Mouse (Mus musculus): ENCODE measurements around the gene Mmd2.

The Mmd2 gene

DNA sequence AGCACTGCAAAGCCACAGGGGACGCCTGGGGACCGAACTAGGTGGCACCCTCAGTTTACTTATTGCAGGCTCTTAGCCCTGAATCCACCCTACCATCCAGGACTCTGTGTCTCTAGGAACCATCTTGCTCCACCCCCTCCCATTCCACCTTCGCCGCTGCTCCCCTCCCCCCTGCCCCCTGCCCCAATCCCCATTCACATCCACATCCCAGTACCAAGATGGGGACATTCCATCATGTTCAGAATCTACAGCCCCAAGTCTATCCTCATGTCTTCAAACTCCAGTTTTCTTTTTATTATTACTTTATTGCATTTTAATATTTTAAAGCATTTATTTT is 357 bp upstream of the Mmd2 start:
- DNase-seq (ENCODE audit: extremely low spot score, low spot score) = no peak

DNA sequence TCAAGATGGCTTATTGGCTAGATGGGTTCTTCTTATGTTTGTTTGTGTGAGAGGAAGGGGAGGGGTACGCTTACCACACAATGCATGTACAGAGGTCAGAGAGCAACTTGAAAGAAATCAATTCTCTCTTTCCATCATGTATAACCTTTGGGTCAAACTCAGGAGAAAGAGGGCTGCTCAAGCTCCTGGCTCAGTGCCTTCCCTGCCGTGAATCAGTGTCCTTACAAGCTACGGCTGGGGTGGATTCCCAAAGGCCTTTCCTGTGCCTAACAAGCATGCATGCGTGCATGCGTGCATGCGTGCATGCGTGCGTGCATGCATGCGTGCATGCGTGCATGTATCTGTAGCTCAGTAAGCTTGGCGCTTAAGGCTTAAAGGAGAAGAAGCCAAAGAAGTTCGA is 3.3 kb downstream of the Mmd2 start:
- no peak for DNase-seq (ENCODE audit: extremely low spot score, low spot score)

DNA sequence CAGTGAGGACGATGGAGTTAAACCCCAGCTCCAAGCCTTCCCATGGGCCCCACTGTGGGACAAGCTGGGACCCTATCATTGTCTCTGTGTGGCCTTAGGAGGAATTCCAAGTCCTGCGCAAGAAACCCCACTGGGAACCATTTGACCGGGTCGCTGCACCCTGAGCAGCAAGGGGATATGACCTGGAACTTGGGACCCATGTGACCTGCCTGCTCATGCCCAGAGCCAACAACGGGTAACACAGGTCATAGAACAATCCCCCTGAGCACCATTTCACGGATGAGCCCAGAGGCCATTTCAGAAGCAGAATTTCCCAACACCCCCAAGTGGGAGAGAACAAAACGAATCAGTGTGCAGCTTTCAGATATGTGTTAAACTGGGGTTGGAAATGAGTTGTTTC is 4.2 kb downstream of the Mmd2 start:
- DNase-seq (ENCODE audit: extremely low spot score, low spot score) = no peak

DNA sequence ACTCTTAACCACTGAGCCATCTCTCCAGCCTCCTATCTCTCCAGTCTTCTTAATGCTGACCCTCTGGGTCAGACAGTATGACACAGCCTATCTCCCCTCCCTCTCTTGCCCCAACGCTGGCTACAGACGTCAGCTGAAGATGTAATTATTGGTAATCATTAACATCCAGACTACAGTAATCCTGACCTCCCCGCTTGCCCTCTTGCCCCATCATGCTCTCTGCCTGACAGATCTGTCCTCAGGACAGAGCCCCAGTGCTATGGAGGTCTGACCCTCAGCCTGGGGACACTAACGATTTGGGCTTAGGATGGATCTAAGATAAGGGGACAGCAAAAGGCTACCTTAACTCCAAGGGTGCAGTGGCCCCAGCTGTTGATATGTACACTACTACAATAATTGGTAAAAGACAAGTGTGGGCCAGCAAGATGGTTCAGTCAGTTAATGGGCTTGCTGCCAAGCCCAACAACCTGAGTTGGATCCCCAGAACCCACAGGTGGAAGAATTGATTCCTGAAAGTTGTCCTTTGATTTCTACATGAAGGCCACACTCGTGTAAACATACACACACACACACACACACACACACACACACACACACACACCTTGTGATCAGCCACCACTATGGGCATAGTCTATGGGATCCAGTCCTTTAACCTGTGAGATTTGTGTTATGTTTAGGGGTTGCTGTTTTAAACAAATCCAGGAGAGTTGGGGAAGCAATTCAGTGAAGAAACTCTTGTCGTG is 10.8 kb downstream of the Mmd2 start:
- DNase-seq (ENCODE audit: extremely low spot score, low spot score) = no peak

DNA sequence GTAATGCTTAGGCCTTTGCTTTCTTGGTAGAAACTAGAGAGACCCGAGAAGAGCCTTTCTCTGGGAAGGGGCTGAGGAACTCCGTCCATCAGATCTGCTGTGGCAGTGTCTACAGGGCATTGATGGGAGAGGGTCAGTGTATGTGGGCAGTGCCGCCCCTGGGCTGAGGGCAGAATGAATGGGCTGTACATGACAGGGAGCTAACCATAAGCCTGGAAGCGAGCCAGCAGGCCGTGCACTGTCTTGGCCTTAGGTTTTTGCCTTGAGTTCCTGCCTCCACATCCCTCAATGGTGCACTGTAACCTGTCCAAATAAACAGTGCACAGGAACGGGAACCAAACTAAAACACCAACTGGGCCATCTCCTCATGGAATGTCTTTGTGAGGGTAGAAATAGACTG is 11.9 kb downstream of the Mmd2 start:
- DNase-seq (ENCODE audit: extremely low spot score, low spot score) = no peak

DNA sequence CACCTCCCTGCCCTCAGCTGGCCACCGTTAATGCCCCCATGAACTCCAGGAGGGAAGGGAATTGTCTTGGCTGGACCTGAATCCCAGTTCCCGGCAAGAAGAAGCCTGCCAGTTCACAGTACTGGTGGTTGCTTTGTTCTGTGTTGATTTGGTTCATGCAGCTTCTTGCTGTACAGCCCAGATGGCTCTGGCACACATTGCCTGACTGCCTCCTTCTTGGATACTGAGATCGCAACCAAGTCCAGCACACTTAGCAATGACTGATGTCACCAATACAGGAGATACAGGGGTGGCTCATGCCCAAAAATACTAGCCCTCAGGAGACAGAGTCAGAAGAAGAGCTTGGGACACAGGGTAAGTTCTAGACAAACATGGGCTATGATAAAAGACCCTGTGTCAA is 12.9 kb downstream of the Mmd2 start:
- DNase-seq (ENCODE audit: extremely low spot score, low spot score) = no peak

DNA sequence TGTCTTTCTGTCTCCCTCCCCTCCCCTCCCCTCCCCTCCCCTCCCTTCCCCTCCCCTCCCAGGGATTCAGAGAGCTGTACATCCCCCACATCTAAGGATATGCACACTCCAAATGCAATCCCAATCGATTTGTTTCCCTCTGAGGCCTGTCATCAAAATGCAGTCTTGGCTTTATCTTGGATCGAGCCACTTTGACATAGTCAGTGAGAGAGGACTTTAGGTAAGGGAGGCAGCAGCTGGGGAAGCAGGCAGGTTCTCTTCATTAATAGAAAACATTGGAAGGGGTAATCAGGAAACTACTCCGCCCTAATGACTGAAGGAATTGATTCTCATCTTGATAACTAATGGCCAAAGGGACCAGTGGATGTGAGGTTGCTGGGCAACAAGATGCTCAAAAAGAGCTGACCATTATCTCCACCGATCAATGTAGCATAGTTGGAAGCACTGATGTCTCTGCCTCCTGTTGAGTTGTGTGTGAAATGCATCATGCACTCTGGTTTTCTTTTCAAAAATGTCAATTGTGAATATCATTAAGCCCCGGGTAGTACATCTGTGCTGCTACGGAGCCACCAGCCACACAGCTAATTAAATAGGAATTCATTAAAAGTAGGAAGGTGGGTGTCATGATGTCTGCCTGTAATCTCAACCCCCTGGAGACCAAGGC is 17.5 kb downstream of the Mmd2 start:
- DNase-seq (ENCODE audit: extremely low spot score, low spot score) = no peak

DNA sequence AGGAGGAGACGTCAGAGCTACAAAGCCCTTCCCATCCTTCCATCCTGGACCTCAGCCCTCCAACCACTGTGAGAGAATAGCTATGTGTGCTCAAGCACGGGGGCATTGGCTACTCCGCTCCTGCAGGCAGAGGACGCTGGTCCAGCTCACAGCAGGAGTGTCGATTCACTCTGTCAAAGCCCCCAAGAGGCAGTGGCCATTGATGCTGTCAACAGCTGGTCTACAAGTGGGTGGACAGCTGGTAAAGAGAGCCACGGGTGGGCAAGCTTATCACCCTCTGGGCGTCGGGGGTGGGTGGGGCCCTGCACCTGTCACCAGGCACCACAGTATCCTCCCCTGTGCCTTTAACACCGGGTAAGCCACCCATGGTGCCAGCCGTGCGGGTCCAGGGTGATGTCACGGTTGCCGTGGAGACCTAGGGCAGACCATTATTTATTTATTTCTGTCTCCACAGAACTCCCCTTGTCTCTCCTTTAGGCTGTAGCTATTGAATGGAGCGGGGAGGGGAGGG is 24.9 kb downstream of the Mmd2 start:
- DNase-seq (ENCODE audit: extremely low spot score, low spot score) = no peak

DNA sequence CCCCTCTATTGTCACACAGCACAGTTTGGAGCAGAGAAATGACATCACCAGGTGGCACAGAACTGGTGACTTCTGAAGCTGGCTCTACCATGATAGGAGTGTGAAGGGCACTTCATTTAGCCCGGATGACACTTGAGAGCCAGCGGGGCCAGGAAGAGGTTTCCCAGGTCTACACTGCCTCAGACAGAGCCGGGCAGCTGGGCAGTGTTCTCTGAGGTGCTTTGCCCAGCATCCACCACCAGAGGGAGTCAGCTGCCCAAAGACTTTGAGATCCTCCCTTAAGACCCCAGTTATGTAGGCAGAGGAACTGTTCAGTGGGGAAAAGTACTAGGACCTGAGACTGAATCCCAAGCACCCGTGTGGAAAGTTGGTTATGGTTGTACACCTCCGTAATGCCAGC is 27.1 kb downstream of the Mmd2 start:
- DNase-seq (ENCODE audit: extremely low spot score, low spot score) = peak; percentile 75

DNA sequence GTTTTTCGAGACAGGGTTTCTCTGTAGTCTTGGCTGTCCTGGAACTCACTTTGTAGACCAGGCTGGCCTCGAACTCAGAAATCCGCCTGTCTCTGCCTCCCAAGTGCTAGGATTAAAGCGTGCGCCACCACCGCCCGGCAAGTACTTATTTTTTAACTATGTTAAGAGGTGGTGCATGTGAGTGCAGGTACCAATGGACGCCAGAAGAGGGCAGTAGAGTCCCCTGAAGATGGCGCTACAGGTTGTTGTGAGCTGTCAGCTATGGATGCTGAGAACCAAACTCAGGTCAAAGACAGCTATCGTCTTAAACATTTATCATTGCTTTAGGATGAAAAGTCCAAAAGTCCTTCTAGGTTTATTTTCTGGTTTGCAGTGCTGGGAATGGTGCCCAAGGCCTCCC is 30.4 kb downstream of the Mmd2 start:
- DNase-seq (ENCODE audit: extremely low spot score, low spot score) = no peak

DNA sequence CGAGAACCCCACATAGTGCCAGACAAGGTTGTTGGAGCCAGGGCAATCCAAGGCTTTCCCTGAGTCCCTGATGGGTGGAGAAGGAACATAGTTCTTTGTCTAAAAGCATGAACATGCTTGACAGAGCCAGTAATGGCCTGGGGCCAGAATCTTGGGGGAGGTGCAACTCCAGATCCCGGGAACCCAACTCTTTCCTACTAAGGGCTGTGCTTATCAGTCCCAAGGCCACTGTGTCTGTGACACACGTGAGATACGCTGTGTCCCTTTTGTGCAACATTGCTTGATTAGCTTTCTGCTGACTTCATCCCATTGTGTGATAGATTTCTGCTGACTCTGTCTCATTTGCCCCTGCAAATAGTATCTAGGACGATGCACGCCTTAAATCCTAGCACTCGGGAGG is 31.8 kb downstream of the Mmd2 start:
- no peak for DNase-seq (ENCODE audit: extremely low spot score, low spot score)

DNA sequence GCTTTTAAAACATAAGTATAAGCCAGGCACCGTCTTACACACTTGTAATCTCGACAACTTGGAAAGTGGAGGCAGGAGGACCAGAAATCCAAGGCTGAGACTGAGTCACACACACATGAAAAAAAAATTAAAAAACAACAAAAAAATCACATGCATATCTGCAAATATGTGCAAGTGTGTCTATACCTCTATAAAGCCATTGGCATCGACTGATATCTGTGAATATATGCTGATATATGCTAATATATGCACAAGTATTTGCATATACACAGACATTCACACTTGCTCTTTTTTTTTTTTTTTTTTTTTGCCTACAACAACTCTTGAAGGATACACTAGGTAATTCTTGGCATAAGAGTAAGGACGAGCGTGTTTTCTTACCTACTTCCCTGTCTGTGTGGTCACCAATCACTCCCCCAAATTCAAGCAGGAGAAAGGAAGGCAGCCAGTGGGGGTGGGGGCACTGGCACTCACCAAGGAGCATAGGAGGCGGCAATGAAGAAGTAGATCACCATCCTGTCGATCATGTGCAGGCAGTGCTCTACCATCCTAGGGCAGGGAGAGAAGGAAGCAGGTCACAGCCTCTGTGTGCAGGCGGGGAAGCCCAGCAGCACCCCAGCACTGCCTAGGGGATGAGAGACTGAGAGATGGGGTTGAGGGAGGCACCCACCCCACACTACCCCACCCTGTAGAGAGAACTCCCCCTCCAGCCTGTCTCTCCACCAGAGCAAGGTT is 34.1 kb downstream of the Mmd2 start:
- no peak for DNase-seq (ENCODE audit: extremely low spot score, low spot score)

DNA sequence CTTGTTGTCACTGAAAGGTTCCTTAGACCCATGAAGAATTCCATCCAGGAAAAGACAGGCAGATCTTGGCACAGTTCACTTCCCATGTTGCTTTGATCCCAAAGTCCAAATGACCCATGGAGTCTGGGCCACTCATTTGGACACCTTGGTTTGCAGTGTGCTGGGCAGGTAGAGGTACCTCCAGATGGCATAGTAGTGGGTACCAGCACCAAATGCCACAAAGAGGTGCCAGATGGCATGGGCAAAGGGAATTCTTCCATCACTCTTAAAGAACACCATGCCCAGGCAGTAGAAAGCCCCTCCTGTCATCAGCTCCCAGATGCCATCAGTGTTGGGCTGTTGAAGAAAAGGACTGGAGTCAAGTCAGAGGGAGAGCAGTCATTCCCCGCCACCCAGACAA is 44.0 kb downstream of the Mmd2 start:
- no peak for DNase-seq (ENCODE audit: extremely low spot score, low spot score)

DNA sequence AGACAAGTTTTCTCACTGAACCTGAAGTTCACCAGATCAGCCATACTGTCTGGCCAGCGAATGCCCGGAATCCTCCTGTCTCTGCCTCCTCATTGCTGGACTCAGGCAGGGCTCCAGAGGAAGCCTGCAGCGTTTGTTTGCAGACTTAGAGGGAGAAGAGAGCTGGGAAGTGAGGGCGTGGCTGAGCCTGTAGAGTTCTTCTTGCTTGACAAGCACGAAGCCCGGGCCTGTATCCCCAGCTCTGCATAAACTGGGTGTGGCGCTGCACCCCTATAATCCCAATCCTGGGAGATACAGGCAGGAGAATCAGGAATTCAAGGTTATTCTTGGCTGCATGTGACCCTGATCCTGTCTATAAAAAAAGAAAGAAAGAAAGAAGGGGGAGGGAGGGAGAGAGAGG is 48.3 kb downstream of the Mmd2 start:
- DNase-seq (ENCODE audit: extremely low spot score, low spot score) = no peak

DNA sequence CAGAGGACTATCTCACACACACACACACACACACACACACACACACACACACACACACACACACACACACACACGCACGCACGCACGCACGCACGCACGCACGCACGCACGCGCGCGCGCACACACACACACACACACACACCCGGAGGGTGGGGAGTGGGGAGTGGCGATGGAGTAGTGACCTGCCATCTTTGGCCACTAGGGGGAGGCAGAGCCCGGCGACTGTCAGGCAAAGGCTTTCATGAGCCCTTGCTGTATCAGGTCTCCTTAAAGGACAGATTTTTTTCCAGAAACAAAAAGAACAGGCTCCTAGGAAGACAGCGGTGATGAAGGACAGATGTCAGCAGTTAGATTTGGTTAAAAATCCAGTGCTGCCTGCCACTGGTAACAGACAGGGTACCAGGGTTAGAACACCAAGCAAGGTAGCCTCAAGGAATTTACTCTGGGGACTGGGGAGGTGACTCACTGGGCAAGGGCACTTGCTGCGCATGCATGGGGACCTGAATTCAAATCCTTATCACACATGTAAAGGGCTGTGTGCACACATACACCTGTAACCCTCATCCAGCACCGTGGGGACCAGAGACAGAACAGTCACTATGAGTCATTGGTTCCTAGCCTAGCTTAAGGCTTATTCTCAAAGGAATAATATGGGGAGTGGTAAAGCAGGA is 51.1 kb downstream of the Mmd2 start:
- DNase-seq (ENCODE audit: extremely low spot score, low spot score) = peak; percentile 77

DNA sequence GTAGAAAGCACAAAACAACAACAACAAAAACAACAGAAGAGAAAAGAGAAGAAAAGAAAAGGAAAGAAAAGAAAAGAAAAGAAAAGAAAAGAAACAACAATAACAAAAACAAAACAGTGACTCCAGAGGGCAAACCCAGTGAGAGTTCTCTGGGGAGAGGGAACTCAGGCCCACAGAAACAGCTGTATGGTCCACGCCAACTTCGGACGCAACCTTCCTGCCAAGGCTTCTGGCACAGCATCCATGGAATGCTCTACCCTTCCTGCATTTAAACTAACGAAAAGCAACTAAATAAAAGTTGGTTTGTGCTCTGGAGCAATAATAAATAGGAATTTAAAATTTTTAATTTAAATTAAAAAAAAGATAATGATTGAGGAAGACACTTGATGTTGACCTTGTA is 51.9 kb downstream of the Mmd2 start:
- no peak for DNase-seq (ENCODE audit: extremely low spot score, low spot score)

DNA sequence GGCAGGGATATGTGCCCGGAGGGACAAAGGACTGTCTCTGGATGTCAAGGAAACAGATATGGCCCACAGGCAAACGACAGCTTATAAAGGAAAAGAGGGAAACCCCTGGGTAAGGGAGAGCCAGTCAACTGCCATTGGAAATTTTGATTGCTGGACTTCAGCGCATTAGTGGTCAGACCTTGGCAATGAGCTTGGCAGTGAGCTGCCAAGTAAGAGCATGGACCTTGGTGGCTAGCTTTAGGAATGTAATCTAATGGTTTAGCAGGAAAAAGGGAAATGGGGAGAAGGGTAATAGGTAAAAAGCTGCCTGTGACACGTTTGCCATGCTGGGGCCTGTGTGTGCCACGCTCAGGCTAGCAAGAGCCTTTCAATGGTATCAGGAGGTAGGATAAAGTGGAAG is 52.7 kb downstream of the Mmd2 start:
- no peak for DNase-seq (ENCODE audit: extremely low spot score, low spot score)

DNA sequence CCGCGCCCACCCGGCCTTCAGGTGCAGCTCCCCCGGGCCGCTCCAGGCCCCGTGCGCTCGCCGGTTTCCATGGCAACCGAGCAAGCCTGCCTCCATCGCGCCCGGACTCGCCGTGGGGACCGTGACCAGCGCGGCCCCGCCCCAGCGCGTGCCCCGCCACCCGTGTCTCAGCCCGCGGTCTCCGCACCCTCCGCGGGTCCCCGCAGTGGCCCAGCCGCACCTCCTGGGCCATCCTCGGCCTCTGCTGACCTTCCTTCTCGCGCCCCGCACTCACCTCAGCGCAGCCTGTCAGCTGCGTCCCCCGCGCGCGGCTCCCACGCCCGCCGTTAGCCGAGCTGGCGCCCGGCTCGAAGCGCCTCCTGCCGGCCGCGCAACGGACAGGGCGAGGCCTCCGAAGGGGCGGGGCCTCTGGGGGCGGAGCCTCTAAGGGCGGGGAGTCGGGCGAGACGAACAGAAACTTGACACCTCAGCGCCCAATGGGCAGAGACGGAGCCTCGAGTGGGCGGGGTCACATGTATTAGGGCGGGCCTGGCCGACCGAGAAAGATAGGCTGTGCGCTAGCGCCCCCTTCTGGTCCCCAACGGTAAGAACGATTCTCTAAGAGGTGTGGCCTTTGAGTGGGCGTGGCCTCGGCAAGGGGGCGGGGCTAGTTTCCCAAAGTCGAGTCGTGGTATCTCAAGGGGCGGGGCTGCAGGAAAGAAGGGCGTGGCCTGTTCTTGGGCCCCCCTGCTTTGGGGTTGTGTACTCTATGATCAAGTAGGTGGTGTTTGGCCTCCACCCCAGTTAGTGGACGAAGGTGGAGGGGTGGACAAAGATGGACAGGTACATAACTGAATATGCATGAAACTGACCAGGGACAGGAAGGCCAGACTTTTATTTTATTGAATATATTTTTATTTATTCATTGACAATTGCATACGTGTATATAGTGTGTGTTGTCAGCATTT is 57.6 kb downstream of the Mmd2 start, which contains the start of gene Radil:
TSS of gene Radil (minus strand) at position 393 of the 947 bp plus-strand sequence.
- DNase-seq (ENCODE audit: extremely low spot score, low spot score) = peak; percentile 97

DNA sequence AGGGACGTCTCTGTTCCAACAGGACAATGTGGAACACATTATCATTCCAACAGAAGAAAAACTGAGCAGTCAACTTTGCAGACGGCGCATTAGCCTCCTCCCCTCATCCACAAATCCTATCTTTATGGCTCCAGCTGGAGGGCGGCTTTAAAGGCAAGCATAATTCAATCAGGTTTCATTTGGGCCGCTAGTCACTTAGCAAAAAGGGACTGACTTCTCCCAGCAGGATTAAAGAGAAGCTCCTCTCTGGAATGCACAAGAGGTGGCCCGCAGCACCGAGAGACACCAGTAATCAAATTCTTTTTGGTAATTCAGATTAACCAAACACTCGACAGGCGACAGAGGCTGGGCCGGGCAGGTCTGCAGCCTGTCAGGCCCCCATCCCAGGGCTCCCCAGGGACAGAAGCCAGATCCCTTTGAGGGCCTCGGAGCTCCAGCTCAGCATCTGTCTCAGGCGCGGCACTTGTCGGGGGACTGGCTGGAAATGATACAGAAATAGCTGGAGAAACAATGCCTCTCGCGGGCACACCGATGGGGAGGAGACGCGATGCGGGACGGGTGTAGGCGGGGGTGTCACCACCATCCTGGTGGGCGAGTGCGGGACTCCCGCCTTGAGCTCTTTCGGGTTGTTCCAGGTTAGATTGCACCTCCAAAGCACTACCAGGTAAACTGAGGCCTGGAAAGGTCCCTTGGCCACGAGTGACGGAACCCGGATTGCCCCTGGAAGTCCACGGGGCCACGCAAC is 58.5 kb downstream of the Mmd2 start:
- DNase-seq (ENCODE audit: extremely low spot score, low spot score) = peak; percentile 69

DNA sequence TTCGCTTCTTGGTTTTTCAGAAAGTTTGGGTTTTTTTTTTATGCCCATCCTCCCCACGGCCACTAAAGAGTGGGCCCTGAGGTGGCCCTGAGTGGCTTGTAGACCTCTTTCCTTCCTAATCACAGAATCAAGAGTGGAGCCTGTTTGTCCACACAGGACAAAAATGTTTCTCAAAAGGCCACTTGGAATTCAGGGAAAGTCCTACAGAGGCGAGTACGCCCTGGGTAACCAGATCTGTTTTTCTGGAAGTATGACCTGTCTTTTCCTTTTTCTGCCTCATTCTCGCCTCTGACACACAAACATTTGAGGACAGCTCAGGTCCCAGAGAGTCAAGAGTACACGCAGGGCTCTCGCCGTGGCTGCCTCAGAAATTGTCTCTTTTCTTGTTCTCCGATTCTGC is 59.2 kb downstream of the Mmd2 start:
- peak; percentile 39 for DNase-seq (ENCODE audit: extremely low spot score, low spot score)
